Mouse (Mus musculus) lung, postnatal 0 days (tissue): Measurements from ENCODE around the gene Ascl4.

Source experiments
- CTCF ChIP-seq: IDR thresholded peaks from 2 replicates; pipeline ENCODE4 v1.5.1; 2016; ENCODE audit warnings: antibody characterized with exemption, mild to moderate bottlenecking
- EP300 ChIP-seq: IDR thresholded peaks from 2 replicates; pipeline ENCODE4 v1.6.1; 2016; ENCODE audit warnings: antibody characterized with exemption, mild to moderate bottlenecking, control low read depth

DNA sequence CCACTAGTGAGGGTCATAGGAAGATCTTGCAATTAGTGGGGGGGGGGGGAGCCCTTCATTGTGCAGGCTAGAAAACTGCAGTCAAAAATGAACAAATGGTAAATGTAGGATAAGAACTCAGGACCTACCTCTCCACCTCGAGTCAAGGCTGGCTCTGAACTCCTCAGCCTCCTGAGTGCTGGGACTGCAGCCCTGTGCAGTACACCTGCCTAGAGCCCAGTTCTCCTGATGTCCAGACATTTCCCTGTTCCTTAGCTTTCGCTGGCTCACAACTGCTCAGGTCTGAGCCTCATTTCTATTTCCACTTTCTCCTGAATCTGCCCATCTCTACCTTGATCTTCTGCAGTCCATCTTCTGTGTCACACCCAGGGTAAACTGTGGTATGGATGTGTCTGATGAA lies 39.0 kb downstream of the Ascl4 start:
- TF ChIP-seq CTCF (no peak), EP300 (no peak)
